Mouse (Mus musculus) monocyte, adult 5-6 weeks (primary cell): ENCODE data around the gene 2410004P03Rik. TPM values are rescaled to one million over a fixed set of nuclear protein-coding genes. Genes with fewer than 3 reads are reported as not detected.
A peak's percentile ranks its signal among the peaks of the same experiment; 100 is the strongest.

ENCODE experiments used
- ATAC-seq: fragments of 153-309, 156-312 bp; replicated peaks from 2 replicates; pipeline ENCODE4 v1.8.0; 2017; ENCODE audit warnings: mild to moderate bottlenecking; ENCODE audit not compliant: low TSS enrichment, insufficient number of reproducible peaks, severe bottlenecking, poor library complexity, low FRiP score
- total RNA-seq: library from RNA; stranded (forward); fragments of 200-1000, 200-491, 200-594 nt; gene quantifications from 3 replicates; pipeline ENCODE4 v1.2.3, GENCODE M21; 2017

2410004P03Rik gene
- not detected in 3 replicates for total RNA-seq

DNA sequence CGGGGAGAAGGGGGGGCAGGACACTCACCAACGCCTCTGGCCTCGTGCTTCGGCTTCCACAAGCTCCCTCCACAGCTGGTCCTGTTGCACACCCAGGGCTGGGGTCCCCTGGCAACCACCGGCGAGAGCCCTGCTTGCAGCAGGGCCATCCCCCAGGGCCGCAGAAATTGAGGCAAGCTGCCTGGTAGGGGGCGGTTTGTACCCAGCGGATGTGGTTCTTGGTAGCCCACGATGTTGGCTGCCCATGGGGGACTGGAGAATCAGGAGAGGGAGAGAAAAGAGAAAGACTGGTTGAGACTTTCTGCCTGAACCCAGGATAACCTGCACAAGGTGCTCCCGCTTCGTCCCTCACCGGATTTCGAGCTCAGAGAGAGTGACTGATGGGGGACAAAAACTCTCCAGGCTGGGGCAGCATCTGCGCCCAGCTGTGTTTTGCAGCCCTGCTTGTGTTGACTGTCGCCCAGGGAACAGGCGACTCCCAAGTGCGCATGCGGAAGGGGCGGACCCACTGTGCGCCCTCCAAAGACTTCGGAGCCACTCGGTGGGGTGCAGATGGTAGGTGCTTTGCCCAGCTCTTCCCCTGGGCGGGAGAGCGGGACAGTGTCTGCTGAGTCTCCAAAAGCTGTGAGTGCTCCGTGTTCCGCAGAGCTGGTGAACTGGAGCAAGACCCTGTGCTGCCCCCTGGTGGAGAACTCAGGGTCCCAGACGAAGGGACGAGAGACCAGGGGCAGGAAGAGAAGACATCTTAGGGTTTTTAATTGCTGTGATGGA is at the start of gene 2410004P03Rik:
TSS of gene 2410004P03Rik (minus strand) at position 628 of the 771 bp plus-strand sequence.
- peak; percentile 83 for ATAC-seq

DNA sequence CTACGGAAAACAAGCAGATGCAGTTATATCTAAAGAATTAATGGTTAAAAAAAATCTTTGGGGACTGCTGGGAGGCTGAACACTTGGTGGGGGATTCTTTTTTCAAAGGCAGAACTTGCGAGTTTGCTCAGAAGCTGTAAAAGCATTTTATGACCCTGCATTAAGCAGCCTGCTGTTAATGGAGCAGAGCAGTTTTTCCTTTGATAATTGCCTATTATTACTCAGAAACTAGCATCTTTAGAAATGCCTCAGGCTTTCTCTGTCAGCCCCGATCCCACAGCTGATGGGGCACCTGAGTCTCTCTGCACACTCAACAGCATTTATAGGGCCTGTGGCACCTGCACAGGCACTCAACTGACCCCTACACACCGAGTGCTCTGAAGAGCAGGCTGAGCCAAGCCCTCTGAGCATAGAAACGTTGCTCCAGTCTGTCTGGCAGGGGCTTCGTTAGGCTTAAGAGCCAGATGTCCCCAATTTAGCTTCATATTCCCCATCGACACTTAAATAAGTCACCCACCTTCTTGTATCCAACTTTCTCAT is 49.7 kb upstream of the 2410004P03Rik start:
- ATAC-seq, result no peak

DNA sequence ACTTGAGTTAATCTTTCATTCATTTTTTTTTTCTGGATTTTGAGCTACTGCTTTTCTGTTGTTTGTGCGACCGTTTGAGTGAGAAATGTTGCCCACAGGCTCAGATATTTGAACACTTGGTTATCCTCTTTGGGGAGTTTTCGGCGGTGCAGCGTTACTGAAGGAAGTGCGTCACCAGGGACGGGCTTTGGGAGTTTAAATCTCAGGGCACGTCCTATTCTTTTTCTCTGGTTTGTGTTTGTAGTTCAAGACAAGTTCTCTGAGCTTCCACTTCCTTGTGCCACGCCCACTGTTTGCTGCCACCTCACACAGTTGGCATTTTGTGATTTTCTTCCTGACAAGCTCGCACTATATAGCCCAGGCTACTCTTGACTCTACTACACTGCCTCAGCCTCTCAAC is 47.0 kb upstream of the 2410004P03Rik start:
- no peak for ATAC-seq

DNA sequence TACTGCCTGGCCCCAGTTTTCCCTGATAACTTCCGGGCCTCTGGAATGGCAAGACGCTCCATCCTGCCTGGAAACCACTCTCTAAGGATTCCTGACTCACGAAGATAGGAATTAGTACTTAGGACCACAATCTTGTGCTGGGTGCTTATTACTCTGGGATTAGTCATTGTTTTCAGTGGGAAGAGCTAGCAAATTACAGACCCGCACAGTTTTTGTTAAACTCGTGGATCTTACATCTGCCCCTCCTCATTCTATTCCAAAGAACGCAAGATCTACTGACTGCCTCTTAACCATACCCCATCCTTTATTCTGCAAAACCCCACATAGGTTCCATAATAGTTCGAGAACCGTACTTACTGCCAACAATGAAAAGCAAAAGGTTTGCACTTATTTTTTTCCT is 45.6 kb upstream of the 2410004P03Rik start:
- ATAC-seq, result no peak

DNA sequence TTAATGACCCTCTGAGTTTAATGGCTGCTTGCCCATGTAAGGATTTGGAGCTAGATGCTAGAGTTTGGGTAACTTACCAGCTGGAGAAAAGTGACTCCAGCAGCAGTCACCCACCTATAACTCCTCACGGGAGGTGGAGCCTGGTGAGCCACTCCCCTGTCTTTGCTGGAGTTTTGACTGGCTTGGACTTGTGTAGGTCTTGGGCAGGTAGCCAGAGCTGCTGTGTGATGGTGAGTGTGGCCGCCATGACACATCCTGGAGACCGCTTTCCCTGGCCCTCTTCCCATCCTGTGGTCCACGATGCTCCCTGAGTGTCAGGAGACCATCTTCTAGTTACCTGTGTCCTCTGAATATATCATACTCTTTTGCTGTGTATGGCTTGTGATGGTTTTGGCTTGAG is 44.2 kb upstream of the 2410004P03Rik start:
- no peak for ATAC-seq

DNA sequence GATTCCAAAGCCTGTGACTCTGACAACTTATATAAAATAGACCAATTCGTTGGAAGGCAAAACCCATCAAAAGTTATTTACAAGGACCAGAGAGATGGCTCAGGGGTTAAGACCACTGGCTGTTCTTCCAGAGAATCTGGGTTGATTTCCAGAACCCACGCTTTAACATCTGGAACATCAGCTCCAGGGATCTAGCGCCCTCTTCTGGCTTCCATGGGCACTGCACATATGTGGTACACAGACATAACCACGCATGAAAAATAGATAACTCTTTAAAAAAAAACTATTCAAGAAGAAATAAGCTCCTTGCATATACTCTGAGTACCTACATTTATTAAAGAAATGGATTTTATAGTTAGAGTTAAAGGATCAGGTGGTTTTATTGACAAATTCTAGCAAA is 43.2 kb upstream of the 2410004P03Rik start:
- no peak for ATAC-seq

DNA sequence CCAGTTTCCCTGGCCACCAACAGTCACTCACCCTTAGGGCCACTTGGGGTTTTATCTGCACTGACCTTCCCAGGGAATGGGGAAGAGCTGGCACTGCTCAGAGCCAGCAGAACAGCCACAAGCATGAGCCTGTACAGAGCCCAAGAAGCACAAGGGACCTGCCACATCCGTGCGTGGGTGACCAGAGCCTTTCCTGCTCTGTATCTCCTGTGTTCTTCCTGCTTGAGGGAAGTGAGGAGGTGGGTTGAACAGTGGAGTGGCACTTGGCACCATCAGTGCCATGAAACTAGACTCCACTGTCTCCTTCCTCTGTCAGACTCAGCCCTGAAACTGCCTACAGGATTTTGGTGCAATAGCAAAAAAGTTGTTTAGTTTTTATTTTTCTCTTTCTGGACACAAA is 41.1 kb upstream of the 2410004P03Rik start:
- no peak for ATAC-seq

DNA sequence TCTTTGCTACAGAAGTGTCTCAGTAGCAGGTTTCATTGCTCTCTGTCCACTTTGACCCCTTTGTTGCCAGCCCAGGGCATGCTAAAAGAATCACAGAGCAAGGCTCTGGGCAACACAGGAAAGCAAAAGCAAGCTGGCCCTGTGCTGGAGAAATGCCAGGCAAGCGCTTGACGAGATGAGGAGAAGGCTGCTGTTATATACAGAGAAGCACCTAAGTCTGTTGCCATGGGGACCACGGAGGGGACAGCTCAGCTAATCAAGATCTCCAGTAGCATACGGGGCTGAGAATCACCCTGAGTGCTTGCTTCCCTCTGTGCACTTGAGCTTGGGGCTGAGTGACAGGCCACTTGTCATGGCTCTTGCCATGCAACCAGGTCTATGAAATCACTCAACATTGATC is 39.5 kb upstream of the 2410004P03Rik start:
- ATAC-seq, result no peak

DNA sequence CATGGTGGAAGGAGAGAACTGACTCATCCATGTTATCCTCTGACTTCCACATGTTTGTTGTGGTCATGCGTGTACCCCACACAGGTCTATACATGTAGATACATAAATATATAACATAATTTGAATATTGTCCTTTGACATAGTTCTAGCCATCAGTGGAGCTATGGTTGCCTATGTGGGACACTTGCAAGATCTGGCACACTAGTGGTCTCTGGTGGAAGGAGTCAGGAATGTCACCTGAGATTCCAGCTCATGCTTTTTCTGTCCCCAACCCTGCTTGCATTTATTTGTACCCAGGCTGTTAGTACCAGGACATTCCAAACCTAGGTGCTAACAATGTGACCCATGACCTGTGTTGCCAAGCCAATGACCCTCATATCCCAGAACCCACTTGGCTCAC is 38.3 kb upstream of the 2410004P03Rik start:
- no peak for ATAC-seq

DNA sequence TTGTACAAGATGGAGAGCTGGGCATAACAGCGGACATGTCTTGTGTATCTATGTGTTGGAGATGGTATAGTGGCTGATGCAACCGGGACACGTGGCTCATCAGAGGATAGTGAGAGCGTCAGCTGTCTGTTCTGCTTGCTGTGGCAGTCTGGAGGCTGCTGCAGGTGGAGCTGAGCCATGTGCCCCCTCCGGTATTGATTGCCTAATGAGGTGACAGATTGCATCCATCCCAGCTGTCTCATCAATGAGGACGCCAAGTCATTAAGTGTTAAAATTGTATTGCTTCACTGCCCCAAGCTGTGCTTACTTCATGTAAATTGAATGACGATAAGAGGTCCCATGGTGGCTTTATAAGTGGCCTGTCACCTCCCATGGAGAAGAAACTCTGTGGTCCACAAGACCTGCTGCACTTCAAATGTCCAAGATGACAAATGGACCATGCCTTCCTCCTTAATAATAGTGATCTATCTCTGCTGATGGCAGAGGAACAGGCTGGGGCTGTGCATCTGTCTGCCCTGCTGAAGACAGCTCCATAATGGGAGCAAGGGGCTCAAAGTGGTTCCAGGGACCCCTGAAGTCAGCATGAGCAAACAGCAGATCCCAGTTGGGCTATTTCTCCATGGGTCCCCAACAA is 37.6 kb upstream of the 2410004P03Rik start:
- no peak for ATAC-seq

DNA sequence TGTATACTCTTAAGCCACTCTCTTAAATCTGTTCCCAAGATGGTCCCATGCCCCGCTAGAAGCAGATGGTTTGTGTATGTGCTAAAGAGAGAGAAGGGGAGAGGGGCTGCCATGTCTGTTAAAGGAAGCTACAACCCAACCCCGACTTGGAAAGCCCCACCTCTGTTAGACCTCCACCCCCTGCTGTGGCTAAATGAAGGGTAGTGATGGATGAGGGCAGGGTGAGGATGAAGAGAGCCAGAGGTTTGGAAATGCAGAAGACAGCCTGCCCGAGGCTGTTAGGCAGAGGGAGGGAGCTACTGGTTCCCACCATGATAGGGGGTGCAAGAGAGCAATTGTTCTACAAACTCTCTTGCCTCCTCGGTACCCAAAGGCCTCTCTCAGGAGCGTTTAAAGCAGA is 31.8 kb upstream of the 2410004P03Rik start:
- ATAC-seq, result no peak

DNA sequence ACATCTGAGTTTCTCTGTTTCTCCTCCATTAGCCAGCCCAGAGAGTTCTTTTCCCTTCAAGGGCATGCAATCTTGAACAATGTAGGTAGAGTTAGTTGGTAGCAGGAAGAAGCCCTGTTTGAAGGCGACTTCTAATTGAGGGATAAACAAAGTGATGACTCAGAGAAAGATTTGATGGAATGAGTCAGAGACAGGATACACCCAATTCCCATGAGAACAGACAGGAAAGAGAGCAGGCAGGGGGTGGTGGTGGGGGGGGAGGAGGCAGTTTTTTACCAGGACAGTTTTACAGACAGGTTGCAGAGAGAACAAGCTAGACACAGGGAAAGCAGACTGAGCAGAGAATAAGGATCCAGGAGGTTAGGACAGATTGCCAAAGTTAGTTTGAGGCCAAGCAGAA is 29.0 kb upstream of the 2410004P03Rik start:
- no peak for ATAC-seq

DNA sequence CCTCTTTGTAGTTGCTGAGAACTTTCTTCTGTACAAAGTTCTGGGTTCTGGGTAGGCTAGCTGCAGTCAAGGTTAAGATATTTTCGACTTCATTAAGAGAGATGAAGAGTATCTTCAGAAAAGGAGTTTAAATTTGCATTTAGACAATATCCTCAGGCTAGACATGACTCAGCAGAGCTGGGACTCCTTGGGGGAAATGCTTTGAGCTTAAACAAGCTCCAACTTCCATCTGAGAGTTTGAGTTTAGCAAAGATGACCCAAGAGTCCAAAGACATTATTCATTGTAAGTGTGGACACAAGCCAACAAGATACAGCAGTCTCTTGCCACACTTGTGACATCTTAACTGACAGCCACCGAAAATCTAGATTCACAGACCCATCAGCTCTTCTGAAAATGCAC is 27.9 kb upstream of the 2410004P03Rik start:
- ATAC-seq, result no peak

DNA sequence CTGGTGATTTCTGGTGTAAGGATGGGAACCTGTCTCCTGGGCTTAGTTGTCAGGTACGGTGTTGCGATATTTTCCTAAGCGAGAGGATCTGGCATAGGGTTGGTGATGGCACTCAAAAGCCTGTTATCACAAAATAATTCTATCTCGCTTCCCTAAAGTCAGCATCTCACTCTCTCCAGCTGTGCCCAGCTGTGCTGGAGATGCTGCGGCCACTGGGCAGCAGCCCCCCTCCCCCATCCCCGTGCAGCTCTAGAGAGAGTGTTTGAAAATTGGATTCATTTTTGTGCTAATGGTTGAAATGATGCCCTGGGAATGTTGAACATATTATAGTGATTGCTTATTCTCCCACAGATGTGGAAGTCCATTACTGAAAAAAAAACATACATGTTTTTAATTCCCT is 26.7 kb upstream of the 2410004P03Rik start:
- no peak for ATAC-seq

DNA sequence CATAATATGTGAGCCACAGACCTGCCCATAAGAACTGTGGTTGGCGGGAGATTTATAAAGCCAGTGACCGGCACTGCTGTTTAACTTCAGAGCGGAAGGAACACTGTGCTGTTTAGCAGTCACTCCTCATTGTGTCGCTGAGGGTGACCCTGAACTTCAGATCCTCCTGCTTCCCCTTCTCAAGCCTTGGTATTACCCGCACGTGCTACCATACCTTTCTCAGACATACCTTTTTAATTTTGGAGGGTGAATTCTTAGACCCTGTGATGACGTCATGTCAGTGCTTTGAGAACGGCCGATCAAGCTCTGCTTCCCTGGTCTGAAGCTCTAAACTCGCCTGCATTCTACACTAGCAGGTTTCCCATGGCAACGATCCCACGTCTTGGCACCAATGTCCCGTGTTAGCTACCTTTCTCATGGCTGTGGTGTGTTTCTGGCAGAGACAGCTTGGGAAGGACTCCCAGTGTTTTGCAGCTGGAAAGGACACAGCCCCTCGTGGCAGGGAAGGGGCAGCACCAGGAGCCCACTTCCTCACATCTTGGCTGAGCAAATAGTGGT is 25.6 kb upstream of the 2410004P03Rik start:
- ATAC-seq, result no peak

DNA sequence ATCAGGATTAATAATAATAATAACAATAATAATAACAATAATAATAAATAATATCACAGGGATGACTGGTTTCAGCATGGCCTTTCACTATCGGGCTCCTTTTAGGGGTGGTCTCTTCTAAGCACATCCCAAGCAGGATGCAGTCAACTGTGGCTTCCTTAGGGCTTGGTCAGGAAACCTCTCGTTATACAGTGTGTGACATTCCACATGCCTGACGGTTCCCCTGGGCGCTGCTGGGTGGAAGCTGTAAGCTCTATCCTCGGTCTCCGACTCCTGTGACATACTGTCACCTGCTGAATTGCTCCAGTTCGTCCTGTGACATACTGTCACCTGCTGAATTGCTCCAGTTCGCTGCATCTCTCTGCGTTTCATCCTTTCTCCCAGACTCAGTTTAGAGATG is 25.0 kb upstream of the 2410004P03Rik start:
- no peak for ATAC-seq

DNA sequence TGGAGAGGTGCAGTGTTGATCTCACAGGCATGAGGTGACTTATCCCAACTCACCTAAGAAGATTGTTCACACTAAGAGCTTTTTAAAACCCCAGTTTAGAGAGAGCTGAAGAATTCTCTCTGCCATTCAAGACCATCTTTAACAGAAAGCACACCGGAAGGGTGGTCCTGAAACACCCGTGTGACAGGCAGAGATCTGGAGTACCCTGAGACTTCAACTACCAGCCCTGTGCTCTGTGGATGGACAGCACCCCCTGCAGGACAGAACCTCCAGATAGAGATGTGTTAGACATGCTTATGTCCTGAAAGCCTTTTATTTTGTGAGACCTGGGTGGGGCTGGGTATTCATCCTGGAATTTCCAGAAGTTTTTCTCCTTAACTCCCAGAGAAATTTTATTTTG is 23.6 kb upstream of the 2410004P03Rik start:
- no peak for ATAC-seq

DNA sequence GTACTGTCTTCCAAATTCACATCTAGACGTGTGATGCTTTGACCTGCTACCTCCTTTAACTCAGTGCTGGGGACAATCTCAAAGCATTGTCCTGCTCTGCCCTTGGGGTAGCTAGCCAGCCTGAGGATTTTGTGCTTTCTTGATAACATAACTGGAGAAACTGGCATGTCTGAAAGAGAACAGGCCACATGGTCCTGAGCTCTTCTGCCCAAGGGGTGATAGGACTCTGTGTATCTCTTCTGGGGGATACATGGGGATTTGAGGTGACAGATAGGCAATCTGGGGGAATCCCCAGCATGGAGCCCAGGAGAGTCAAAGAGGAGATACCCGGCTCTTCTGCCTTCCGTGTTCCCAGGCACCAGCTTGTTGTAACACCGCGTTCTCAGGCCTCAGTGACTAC is 23.1 kb upstream of the 2410004P03Rik start:
- no peak for ATAC-seq

DNA sequence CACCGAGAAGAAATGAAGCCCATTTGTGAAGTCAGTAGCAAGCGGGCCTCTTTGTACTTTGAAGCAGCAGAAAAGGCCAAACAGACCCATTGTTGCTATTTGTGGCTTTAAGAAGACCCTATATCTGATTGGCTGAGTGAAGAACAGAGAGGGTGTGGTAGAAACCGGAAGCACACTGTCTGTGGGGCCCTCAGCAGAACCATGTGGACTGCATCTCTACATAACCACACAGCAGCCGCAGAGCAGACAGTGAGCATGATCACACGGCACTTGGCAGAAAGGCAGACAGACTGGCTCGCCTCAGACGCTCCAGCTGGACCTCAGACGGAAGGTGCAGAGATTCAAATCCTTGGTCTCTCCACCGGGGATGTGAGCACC is 21.9 kb upstream of the 2410004P03Rik start:
- ATAC-seq, result no peak
